Mouse (Mus musculus) midbrain, embryonic 11.5 days (tissue): Measurements from ENCODE around the gene Rad51. TPM values are rescaled to one million over a fixed set of nuclear protein-coding genes. Genes with fewer than 3 reads are reported as not detected.
A peak's percentile ranks its signal among the peaks of the same experiment; 100 is the strongest.

Source experiments
- ATAC-seq: fragments of 200-750 bp; cut with Nextera tagmentation; 2 replicates; pipeline ENCODE4 v1.8.0; 2017; ENCODE audit warnings: moderate TSS enrichment, moderate library complexity; ENCODE audit not compliant: low FRiP score
- DNase-seq: peaks from one replicate; pipeline ENCODE4 v3.0.0; 2015; ENCODE audit warnings: low spot score; ENCODE audit errors: missing footprints
- H3K27ac ChIP-seq: fragments of 300-500 bp; sonication (generic); 2 replicates; pipeline ENCODE4 v1.5.1; 2014; ENCODE audit warnings: low read depth, low read length
- H3K27me3 ChIP-seq: fragments of 300-500 bp; sonication (generic); 2 replicates; pipeline ENCODE4 v1.6.1; 2014; ENCODE audit warnings: mild to moderate bottlenecking, low read length, moderate library complexity, mixed read lengths; ENCODE audit not compliant: control insufficient read depth, insufficient read depth
- H3K36me3 ChIP-seq: fragments of 300-500 bp; sonication (generic); 2 replicates; pipeline ENCODE4 v1.6.1; 2014; ENCODE audit warnings: mild to moderate bottlenecking, low read length, moderate library complexity, mixed read lengths; ENCODE audit not compliant: control insufficient read depth, insufficient read depth
- H3K4me1 ChIP-seq: fragments of 300-500 bp; sonication (generic); 2 replicates; pipeline ENCODE4 v1.6.1; 2014; ENCODE audit warnings: low read length; ENCODE audit not compliant: control insufficient read depth, insufficient read depth
- H3K4me2 ChIP-seq: fragments of 300-500 bp; sonication (generic); 2 replicates; pipeline ENCODE4 v1.6.1; 2014; ENCODE audit warnings: mild to moderate bottlenecking, moderate library complexity
- H3K4me3 ChIP-seq: fragments of 300-500 bp; sonication (generic); 2 replicates; pipeline ENCODE4 v1.5.1; 2014; ENCODE audit warnings: low read depth, low read length
- H3K9ac ChIP-seq: fragments of 300-500 bp; sonication (generic); 2 replicates; pipeline ENCODE4 v1.6.1; 2014; ENCODE audit warnings: low read length
- H3K9me3 ChIP-seq: fragments of 300-500 bp; sonication (generic); 2 replicates; pipeline ENCODE4 v1.6.1; 2016; ENCODE audit warnings: low read length; ENCODE audit not compliant: control insufficient read depth
- WGBS: fragments of 180-500 bp; shearing (Covaris S2); extraction: QIAGEN DNeasy Blood & Tissue Kit; methylation state at CpG from one replicate; pipeline ENCODE4 v1.1.7; 2014; 5-methylcytosine and 5-hydroxymethylcytosine counted together
- polyA plus RNA-seq: library from polyadenylated mRNA; unstranded; fragments of >200 nt; fragmentation: Nextera tagmentation; extraction: Ambion mirVana; gene quantifications from 2 replicates; pipeline ENCODE4 v1.2.1, GENCODE M21; 2014

The Rad51 gene
- 74.6 and 76.9 TPM in 2 replicates for polyA plus RNA-seq

DNA sequence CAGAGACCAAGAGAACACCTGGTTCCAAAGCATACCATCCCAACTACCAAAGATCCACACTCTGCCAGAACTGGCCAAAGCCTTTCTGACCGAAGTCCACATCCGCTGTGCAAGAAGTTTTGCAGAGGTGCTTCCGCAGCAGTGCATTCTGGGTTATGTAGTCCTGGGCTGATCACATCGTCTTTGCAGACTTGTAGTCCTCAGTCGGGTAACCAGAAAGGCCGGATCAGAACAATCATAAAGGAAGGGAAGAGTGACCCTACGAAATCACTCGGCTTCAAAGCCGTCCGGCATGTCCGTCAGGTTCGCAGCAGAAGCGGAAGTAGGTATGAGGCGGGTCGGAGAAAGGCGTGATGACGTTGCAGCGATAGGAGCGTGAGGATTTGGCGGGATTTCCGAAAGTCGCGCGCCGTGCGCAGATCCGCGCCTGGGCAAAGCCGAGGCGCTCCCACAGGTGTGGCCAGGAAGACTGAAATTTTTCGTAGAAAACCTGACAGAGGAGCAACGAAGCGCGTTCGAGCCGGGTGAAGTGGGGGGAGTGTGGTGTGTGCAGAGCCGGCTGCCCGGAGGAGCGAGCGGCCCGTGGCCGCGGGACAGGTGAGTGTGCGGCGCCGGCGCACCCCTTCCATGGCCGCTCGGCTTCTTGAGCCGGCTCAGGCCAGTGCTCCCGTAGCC is at the start of gene Rad51:
TSS of gene Rad51 (plus strand) at position 356 of the 675 bp plus-strand sequence.
- peak; percentile 94 for ATAC-seq
- under 1% methylated on average over 51 of the region's 51 CpGs for WGBS

DNA sequence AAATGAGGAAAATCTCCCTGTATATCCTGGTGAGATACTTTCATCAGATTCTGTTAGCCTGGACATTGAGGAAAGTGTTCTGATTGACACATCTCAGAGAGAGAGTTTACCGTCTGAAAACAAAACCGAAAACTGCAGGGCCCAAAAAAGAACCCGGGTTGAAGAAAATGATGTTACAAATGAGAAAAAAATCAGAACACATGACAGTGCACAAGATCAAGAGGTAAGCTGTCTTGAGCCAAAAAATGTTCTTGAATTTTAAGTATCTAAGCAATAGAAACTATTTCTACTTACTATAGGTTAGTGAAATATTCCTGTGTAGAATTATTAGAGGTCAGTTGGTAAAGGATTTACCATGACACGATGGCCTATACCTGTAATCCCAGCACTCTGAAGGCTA is 40.2 kb upstream of the Rad51 start:
- Histone ChIP-seq H3K4me3 (no peak overlapping the region), H3K36me3 (0 out of 2 replicates have a peak, but pooled peaks cover 2% of the 10 kb centered on the region), H3K27me3 (no peaks in the 10 kb centered on the region), H3K9me3 (no peaks in the 10 kb centered on the region), H3K4me2 (no peak overlapping the region), H3K4me1 (no peaks in the 10 kb centered on the region), H3K9ac (no peak overlapping the region), H3K27ac (no peak overlapping the region)
- no peak for DNase-seq
- 95% methylated on average over 4 of the region's 4 CpGs for WGBS
- no peak for ATAC-seq

More for the DNA sequence above, at the start of gene Rad51:
- Histone ChIP-seq H3K4me3 (peak within 1 kb of the TSS; percentile 53), H3K4me2 (peak within 1 kb of the TSS; percentile 61), H3K36me3 (0 out of 2 replicates have a peak, but pooled peaks cover 3% of the 10 kb centered on the region), H3K9ac (peak within 1 kb of the TSS; percentile 58), H3K9me3 (no peaks in the 10 kb centered on the region), H3K27ac (peak within 1 kb of the TSS; percentile 53; the same call in 1 of the 2 replicates), H3K4me1 (peaks cover 6% of the 10 kb centered on the region), H3K27me3 (no peaks in the 10 kb centered on the region)
- peak; percentile 98 for DNase-seq

DNA sequence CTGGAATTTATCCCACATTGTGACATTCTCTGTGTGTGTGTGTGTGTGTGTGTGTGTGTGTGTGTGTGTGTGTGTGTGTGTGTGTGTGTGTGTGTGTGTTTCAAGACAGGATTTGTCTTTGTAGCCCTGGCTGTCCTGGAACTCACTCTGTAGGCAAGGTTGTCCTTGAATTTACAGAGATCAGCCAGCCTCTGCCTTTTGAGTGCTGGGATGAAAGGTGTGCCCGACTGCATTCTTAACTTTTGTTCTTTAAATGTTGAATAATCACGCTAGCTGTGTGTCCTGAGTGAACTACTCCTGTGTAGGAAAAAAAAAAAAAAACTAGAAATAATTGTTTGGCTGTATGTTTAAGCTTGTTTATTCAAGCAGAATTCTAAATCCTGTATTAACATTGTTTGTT is 26.4 kb upstream of the Rad51 start:
- Histone ChIP-seq H3K4me3 (no peak overlapping the region), H3K4me1 (no peaks in the 10 kb centered on the region), H3K9ac (no peak overlapping the region), H3K36me3 (peaks cover under 1% of the 10 kb centered on the region; the same call in 1 of the 2 replicates), H3K9me3 (no peaks in the 10 kb centered on the region), H3K4me2 (no peak overlapping the region), H3K27ac (no peak overlapping the region), H3K27me3 (no peaks in the 10 kb centered on the region)
- WGBS = 85% methylated on average over 2 of the region's 2 CpGs
- ATAC-seq (no peak), DNase-seq (no peak)

DNA sequence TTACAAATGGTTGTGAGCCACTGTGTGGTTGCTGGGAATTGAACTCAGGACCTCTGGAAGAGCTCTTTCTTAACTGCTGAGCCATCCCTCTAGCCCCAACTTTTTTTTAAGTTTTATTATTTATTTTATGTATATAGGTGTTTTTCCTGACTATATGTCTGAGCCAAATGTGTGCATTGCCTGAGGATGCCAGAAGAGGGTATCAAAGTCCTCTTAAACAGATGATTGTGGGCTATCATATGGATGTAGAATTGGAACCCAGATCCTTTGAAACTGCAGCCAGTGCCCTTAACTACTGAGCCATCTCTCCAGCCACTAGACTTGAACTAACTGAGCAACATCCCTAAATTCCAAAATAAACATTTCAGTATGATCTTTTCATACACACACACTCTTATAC is 11.0 kb upstream of the Rad51 start:
- H3K9ac ChIP-seq = no peak overlapping the region
- H3K9me3 ChIP-seq = no peaks in the 10 kb centered on the region
- no peaks in the 10 kb centered on the region for H3K4me1 ChIP-seq
- no peak overlapping the region for H3K27ac ChIP-seq
- H3K27me3 ChIP-seq = no peaks in the 10 kb centered on the region
- no peak overlapping the region for H3K4me2 ChIP-seq
- H3K36me3 ChIP-seq = peaks cover 5% of the 10 kb centered on the region; the same call in 1 of the 2 replicates
- ATAC-seq (no peak), DNase-seq (no peak)
- no peak overlapping the region for H3K4me3 ChIP-seq

DNA sequence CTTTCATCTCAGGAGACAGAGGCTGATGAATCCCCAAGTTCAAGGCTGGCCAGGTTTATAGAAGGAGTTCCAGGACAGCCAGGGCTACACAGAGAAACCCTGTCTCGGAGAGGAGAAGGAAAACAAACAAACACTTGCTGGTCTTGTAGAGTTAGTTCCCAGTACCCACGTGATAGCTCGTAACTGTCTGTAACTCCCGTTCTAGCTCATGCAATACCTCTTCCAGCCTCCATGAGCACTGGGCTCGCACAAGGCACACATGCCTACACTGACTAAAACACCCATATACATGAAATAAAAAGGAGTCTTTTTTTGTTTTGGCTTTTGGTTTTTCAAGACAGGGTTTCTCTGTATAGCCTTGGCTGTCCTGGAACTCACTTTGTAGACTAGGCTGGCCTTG is 6.0 kb upstream of the Rad51 start:
- no peaks in the 10 kb centered on the region for H3K9me3 ChIP-seq
- no peaks in the 10 kb centered on the region for H3K27me3 ChIP-seq
- H3K36me3 ChIP-seq = peaks cover 9% of the 10 kb centered on the region; the same call in 1 of the 2 replicates
- no peak overlapping the region for H3K27ac ChIP-seq
- H3K4me3 ChIP-seq = no peak overlapping the region
- no peak overlapping the region for H3K4me2 ChIP-seq
- DNase-seq (no peak), ATAC-seq (no peak)
- H3K9ac ChIP-seq = no peak overlapping the region
- no peaks in the 10 kb centered on the region for H3K4me1 ChIP-seq
- WGBS = 86% methylated on average over 5 of the region's 5 CpGs

DNA sequence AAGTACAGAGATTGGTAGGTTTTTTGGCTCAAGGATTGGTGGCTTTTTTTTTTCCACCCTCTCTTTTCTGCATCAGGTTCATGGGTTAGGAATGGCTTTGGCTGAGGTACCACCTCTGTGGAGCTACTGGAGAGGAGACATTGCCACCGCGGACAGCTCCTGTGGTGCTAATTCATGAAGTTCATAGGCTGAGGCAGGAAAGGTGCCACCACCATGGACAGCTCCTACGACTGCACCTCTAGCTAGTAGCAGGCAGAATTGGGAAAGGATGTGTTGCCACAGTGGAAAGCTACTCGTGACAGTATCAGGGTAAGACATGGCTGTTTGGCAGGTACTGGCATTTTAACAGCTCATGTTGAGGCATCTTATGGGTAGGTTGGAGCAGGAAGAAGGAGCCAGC is 4.0 kb upstream of the Rad51 start:
- H3K27me3 ChIP-seq = no peaks in the 10 kb centered on the region
- H3K4me1 ChIP-seq = peaks cover 5% of the 10 kb centered on the region; the same call in 1 of the 2 replicates
- 73% methylated on average over 4 of the region's 4 CpGs for WGBS
- no peaks in the 10 kb centered on the region for H3K9me3 ChIP-seq
- no peak for DNase-seq
- no peak overlapping the region for H3K9ac ChIP-seq
- 0 out of 2 replicates have a peak, but pooled peaks cover 4% of the 10 kb centered on the region for H3K36me3 ChIP-seq
- no peak overlapping the region for H3K4me2 ChIP-seq
- ATAC-seq = no peak
- H3K4me3 ChIP-seq = no peak overlapping the region
- no peak overlapping the region for H3K27ac ChIP-seq

DNA sequence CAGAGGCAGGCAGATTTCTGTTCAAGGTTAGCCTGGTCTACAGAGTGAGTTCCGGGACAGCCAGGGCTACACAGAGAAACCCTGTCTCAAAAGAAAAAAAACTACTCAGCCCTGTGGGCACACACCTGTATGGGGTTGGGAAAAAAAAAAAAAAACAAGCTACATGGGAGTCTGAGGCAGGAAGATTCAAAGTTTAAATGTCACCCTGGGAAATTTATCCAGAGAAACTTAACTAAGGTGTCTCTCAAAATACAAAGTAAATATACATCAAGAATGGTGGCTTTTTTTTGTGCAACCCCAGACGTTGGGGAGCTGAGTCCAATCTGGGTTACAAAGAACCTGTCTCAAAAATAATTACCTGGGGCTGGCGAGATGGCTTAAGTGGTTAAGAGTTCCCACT is 1.5 kb upstream of the Rad51 start:
- no peak overlapping the region for H3K27ac ChIP-seq
- H3K27me3 ChIP-seq = no peaks in the 10 kb centered on the region
- peaks cover 6% of the 10 kb centered on the region for H3K4me1 ChIP-seq
- 0 out of 2 replicates have a peak, but pooled peaks cover 4% of the 10 kb centered on the region for H3K36me3 ChIP-seq
- H3K9ac ChIP-seq = no peak overlapping the region
- no peak overlapping the region for H3K4me3 ChIP-seq
- no peak for ATAC-seq
- DNase-seq = no peak
- H3K4me2 ChIP-seq = no peak overlapping the region
- 91% methylated on average over 3 of the region's 3 CpGs for WGBS
- H3K9me3 ChIP-seq = no peaks in the 10 kb centered on the region

DNA sequence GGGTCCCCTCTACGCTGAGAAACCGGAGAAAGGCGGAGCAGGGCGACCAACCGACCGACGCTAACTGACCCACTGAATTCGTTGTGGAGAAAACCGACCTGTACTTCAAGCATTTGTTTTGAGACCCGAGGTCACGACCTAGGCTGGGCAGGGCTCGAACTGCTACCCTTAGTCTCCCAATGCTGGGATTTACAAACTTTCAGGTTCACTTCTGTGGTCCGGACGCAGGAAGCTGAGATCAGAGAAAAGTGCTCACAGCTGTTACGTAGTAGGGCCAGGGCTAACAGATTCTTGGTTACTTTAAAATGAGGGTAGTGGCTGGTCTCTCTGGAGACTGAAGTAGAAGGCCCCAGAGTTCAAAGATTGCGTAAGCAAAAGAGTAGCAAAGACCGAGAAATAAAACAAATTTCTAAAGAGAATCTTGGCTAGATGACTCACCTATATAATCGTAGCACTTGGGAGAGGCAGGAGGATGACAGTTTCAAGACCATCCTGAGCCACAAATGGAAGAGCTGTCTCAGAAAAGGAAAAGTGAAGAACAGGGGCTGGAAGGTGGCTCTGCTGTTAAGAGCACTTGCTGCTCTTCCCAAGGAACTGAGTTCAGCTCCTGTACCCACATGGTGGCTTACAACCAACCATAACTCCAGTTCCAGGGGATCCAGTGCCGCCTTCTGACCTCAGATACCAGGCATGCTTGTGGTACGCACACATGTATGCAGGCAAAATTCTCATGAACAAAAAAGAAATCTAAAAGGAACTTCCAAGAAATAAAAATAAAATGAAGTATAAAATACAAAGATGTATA is 730 bp downstream of the Rad51 start:
- ATAC-seq = no peak; the same call in 1 of the 2 replicates

More for the DNA sequence above, 730 bp downstream of the Rad51 start:
- Histone ChIP-seq H3K27me3 (no peaks in the 10 kb centered on the region), H3K4me1 (peaks cover 6% of the 10 kb centered on the region), H3K4me3 (peak overlapping the region; percentile 53), H3K9me3 (no peaks in the 10 kb centered on the region), H3K9ac (peak overlapping the region; percentile 58), H3K27ac (no peak overlapping the region), H3K4me2 (peak overlapping the region; percentile 61), H3K36me3 (0 out of 2 replicates have a peak, but pooled peaks cover 3% of the 10 kb centered on the region)
- peak; percentile 89 for DNase-seq
- 16% methylated on average over 20 of the region's 20 CpGs for whole genome bisulfite sequencing
